In the genomic region with DNA sequence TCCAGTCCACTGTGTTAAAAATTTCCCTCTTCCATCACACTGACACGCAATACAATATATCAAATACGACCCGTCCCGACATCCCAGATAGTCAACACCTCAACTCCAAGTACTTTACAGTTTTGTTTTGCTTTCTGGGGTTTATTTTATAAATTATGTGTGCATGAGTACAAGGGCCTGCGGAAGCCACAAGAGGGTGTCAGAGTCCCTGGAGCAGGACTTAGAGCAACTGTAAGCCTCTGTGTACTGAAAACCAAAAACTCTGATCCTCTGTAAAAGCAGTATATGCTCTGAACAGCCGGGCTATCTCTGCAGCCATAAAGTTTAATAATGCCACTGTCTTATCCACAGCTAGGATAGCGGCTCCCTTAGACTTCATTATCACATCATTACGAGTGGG, we compare ENCODE assay signal across 21 mouse cellular contexts. TPM values are rescaled to one million over a fixed set of nuclear protein-coding genes. Genes with fewer than 3 reads are reported as not detected.
A peak's percentile ranks its signal among the peaks of the same experiment; 100 is the strongest.
DNase-seq lines count a peak whose midpoint lies in the region; ATAC-seq and TF ChIP-seq lines count a peak whose summit lies in the region.
"Had no signal": no experiment of that assay in that cellular context is flagged by ENCODE, and none has a peak within 500 bp of the region (broad histone marks: within the 10 kb centered on the region; RNA-seq: fewer than 3 reads in every experiment).

No protein-coding gene starts in this region.

- no peak overlapping the region for H3K9ac ChIP-seq in heart, adult 2 months (ENCODE audit: low read depth, low read length)
- no peak overlapping the region for H3K9ac ChIP-seq in heart, embryonic 12.5 days
- no peak overlapping the region for H3K9ac ChIP-seq in liver, postnatal 0 days (replicated peaks)
- H3K9ac ChIP-seq: heart, embryonic 15.5 days; limb, embryonic 12.5 days; liver, embryonic 15.5 days; midbrain, embryonic 13.5 days; neural tube, embryonic 15.5 days had no signal

- no peaks in the 10 kb centered on the region for H3K27me3 ChIP-seq in heart, adult 2 months (ENCODE audit: control insufficient read depth, insufficient read depth, low read length)
- H3K27me3 ChIP-seq in heart, embryonic 12.5 days (replicated peaks): no peaks in the 10 kb centered on the region
- H3K27me3 ChIP-seq in liver, postnatal 0 days (ENCODE audit: insufficient read depth, low read length): no peaks in the 10 kb centered on the region
- no peaks in the 10 kb centered on the region for H3K27me3 ChIP-seq in Patski
- H3K27me3 ChIP-seq: heart, embryonic 15.5 days; liver, embryonic 15.5 days; midbrain, embryonic 13.5 days; neural tube, embryonic 15.5 days had no signal

- DNase-seq in heart, adult 2 months: no peak
- DNase-seq in liver, postnatal 0 days: no peak
- no peak for DNase-seq in liver
- DNase-seq in 416B (ENCODE audit: low read depth): peak; percentile 18
- DNase-seq in Patski (ENCODE audit: low read depth, low spot score): no peak
- DNase-seq: adrenal gland, postnatal 14 days; cerebellum, postnatal 14 days; heart, postnatal 4 days; kidney, adult 18-20 months; kidney, postnatal 14 days had no signal

- no peak for TF ChIP-seq EP300 in heart, adult 2 months (IDR thresholded peaks at IDR 0.05; ENCODE audit: insufficient read depth, low read depth, low read length)
- no peak for TF ChIP-seq EP300 in liver, postnatal 0 days (IDR thresholded peaks at IDR 0.05; ENCODE audit: low read depth)

- ATAC-seq in heart, embryonic 12.5 days (ENCODE audit: insufficient number of reproducible peaks, low FRiP score): no peak
- ATAC-seq in liver, postnatal 0 days: no peak
- ATAC-seq in Patski: no peak
- no peak for ATAC-seq in megakaryocyte progenitor cell, adult 5-6 weeks (replicated peaks; ENCODE audit: poor library complexity)
- ATAC-seq: hindbrain, embryonic 16.5 days; midbrain, embryonic 13.5 days had no signal

- H3K4me3 ChIP-seq in heart, adult 2 months: no peak overlapping the region
- no peak overlapping the region for H3K4me3 ChIP-seq in heart, embryonic 12.5 days
- H3K4me3 ChIP-seq in liver, postnatal 0 days (ENCODE audit: low read depth, low read length): no peak overlapping the region
- H3K4me3 ChIP-seq: forebrain, embryonic 10.5 days; heart, embryonic 15.5 days; limb, embryonic 12.5 days; liver, embryonic 15.5 days; midbrain, embryonic 13.5 days; myocyte; neural tube, embryonic 15.5 days had no signal

- H3K4me2 ChIP-seq in heart, embryonic 12.5 days: no peak overlapping the region
- H3K4me2 ChIP-seq in liver, postnatal 0 days (ENCODE audit: low read depth, low read length): no peak overlapping the region
- H3K4me2 ChIP-seq: heart, embryonic 15.5 days; limb, embryonic 12.5 days; liver, embryonic 15.5 days; midbrain, embryonic 13.5 days; neural tube, embryonic 15.5 days had no signal

- in situ Hi-C loops in Patski (cut with MboI; ENCODE audit: low pct_unique_long_range_greater_than_20kb): loop anchor here (25.0 kb wide), 1 partner anchor 545 kb away; no protein-coding TSS in a partner anchor

- no peaks in the 10 kb centered on the region for H3K36me3 ChIP-seq in heart, adult 2 months (ENCODE audit: control insufficient read depth, insufficient read depth, low read length)
- peaks cover 18% of the 10 kb centered on the region for H3K36me3 ChIP-seq in heart, embryonic 12.5 days
- peaks cover 15% of the 10 kb centered on the region for H3K36me3 ChIP-seq in liver, postnatal 0 days (replicated peaks; ENCODE audit: insufficient read depth, low read length)

- H3K79me2 ChIP-seq in heart, adult 2 months (replicated peaks; ENCODE audit: control insufficient read depth, insufficient read depth, low read length): no peaks in the 10 kb centered on the region

- WGBS in heart, adult 2 months: 93% methylated on average over 8 of the region's 8 CpGs
- 87% methylated on average over 8 of the region's 8 CpGs for WGBS in heart, embryonic 12.5 days
- 90% methylated on average over 8 of the region's 8 CpGs for WGBS in liver, postnatal 0 days (ENCODE audit: insufficient replicate concordance)

- intact Hi-C loops in heart, adult 2 months (cut with DNase I): no loop called here

- H3K9me3 ChIP-seq in heart, embryonic 12.5 days (replicated peaks): no peaks in the 10 kb centered on the region
- H3K9me3 ChIP-seq in liver, postnatal 0 days (ENCODE audit: low read length): no peaks in the 10 kb centered on the region
- H3K9me3 ChIP-seq: forebrain, embryonic 10.5 days; heart, embryonic 15.5 days; limb, embryonic 12.5 days; liver, embryonic 15.5 days; midbrain, embryonic 13.5 days; neural tube, embryonic 15.5 days had no signal

- no peak overlapping the region for H3K27ac ChIP-seq in heart, adult 2 months
- no peak overlapping the region for H3K27ac ChIP-seq in heart, embryonic 12.5 days (ENCODE audit: poor library complexity, severe bottlenecking)
- no peak overlapping the region for H3K27ac ChIP-seq in liver, postnatal 0 days (ENCODE audit: low read depth)
- H3K27ac ChIP-seq: forebrain, embryonic 10.5 days; heart, embryonic 15.5 days; limb, embryonic 12.5 days; liver, embryonic 15.5 days; macrophage; midbrain, embryonic 13.5 days; neural tube, embryonic 15.5 days had no signal

- POLR2A ChIA-PET in Patski (lab: Charles Lee): interaction anchor here (0.9 kb wide), 1 partner anchor 38 kb away, joined by 3 read pairs; no protein-coding TSS in a partner anchor

- 0 out of 2 replicates have a peak, but pooled peaks have one; percentile 1 for TF ChIP-seq CTCF in heart, adult 2 months (IDR thresholded peaks at IDR 0.05)
- TF ChIP-seq CTCF in liver, postnatal 0 days (IDR thresholded peaks at IDR 0.05; ENCODE audit: low read depth): 0 out of 2 replicates have a peak, but pooled peaks have one; percentile 1
- TF ChIP-seq CTCF in Patski (IDR thresholded peaks at IDR 0.05): peak; percentile 55

- CTCF ChIA-PET in Patski (lab: Charles Lee): interaction anchor here (0.9 to 1.6 kb wide), 3 partner anchors 15 to 214 kb away, joined by 3 to 7 read pairs (median 4); no protein-coding TSS in a partner anchor

- no peak for TF ChIP-seq POLR2A in heart, adult 2 months (IDR thresholded peaks at IDR 0.05; ENCODE audit: insufficient read depth, low read depth, low read length)

- H3K4me1 ChIP-seq in heart, adult 2 months (ENCODE audit: control insufficient read depth, insufficient read depth, low read length): peaks cover 3% of the 10 kb centered on the region
- H3K4me1 ChIP-seq in heart, embryonic 12.5 days (replicated peaks): peaks cover 19% of the 10 kb centered on the region
- 0 out of 2 replicates have a peak, but pooled peaks cover 4% of the 10 kb centered on the region for H3K4me1 ChIP-seq in liver, postnatal 0 days (ENCODE audit: insufficient read depth)

RNA-seq across cellular contexts. Expression of gene Shq1, which starts 3.3 kb away (rescaled TPM):
- 1 to 10 TPM; 3.3 to 3.6 TPM for total RNA-seq in heart, adult 2 months (2021)
- 2.0 and 2.6 TPM in 2 replicates for polyA plus RNA-seq in heart, adult 2 months (2012; rRNA removed)
- 11.4 and 12.7 TPM in 2 replicates for polyA plus RNA-seq in heart, embryonic 12.5 days (2016; fragmentation: Nextera tagmentation; extraction: Ambion mirVana)
- polyA plus RNA-seq in liver, postnatal 0 days (2015; fragmentation: Nextera tagmentation; extraction: Ambion mirVana): 6.4 TPM in 2 replicates
- polyA plus RNA-seq in Patski (2021): 14.4 TPM
- 7.0 and 9.1 TPM in 2 replicates for total RNA-seq in megakaryocyte progenitor cell, adult 5-6 weeks (2015)
- total RNA-seq in megakaryocyte progenitor cell, adult 5-6 weeks (2017): 17.4 and 17.8 TPM in 2 replicates

RNA-seq across cellular contexts. Expression of gene Gxylt2, which starts 36.9 kb away (rescaled TPM):
- total RNA-seq in heart, adult 2 months (2021): 1 to 10 TPM; 2.2 to 3.1 TPM
- polyA plus RNA-seq in heart, adult 2 months (2012; rRNA removed): 2.0 and 2.9 TPM in 2 replicates
- 1.6 and 1.9 TPM in 2 replicates for polyA plus RNA-seq in heart, embryonic 12.5 days (2016; fragmentation: Nextera tagmentation; extraction: Ambion mirVana)
- 0.01 and 0.06 TPM in 2 replicates for polyA plus RNA-seq in liver, postnatal 0 days (2015; fragmentation: Nextera tagmentation; extraction: Ambion mirVana)
- 96.2 TPM for polyA plus RNA-seq in Patski (2021)
- total RNA-seq in megakaryocyte progenitor cell, adult 5-6 weeks (2015): not detected in 2 replicates
- not detected in 2 replicates for total RNA-seq in megakaryocyte progenitor cell, adult 5-6 weeks (2017)
- polyA plus RNA-seq: macrophage had no signal

Comparison
In these comparisons a context has a peak if more than half of its experiments do, and no peak if none do; other contexts are left out.
1. CTCF ChIP-seq: peak in every context shown above with its lines; median percentile 55 in Patski; 1 in heart, adult 2 months; 1 in liver, postnatal 0 days.
2. RNA of gene Gxylt2, which starts 36.9 kb away (polyA plus RNA-seq): 96.2 TPM in Patski (single experiment); 2.0 to 2.9 TPM in heart, adult 2 months, 1.6 to 1.9 TPM in heart, embryonic 12.5 days and 0.01 to 0.06 TPM in liver, postnatal 0 days; every median in the first group is over 10 times any median in the second.